Mouse (Mus musculus) embryonic fibroblast, embryonic 13.5 days (primary cell): Measurements from ENCODE around the gene Tns3.

Source experiments
- CTCF ChIP-seq: IDR thresholded peaks from 2 replicates; pipeline ENCODE4 v1.5.1; 2011; ENCODE audit warnings: mild to moderate bottlenecking, control low read depth, low read length, moderate library complexity, borderline replicate concordance; ENCODE audit not compliant: insufficient read depth
- POLR2A ChIP-seq: IDR thresholded peaks from 2 replicates; pipeline ENCODE4 v1.6.1; 2011; ENCODE audit warnings: low read depth, mild to moderate bottlenecking, control low read depth, low read length, moderate library complexity

DNA sequence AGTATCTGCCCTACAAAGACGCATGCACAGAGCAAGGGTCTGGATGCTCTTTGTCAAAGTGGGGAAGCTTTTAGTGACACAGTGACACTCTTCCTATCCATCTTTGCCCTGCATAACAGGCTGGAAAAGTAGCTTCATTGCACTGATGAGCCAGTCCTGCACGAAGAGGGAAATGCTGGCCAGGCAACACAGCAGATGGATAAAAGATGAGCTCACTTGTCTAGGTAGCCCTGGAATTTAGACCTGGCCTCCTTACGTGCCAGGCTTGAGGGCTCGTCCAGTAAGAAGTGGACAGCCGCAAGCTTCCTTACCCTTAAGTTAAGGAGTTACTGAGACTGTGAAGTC lies 239.1 kb downstream of the Tns3 start:
- TF ChIP-seq CTCF (no peak), POLR2A (no peak)
